Mouse (Mus musculus) midbrain, embryonic 12.5 days (tissue): ENCODE measurements around the gene Cdk18. TPM values are rescaled to one million over a fixed set of nuclear protein-coding genes. Genes with fewer than 3 reads are reported as not detected.
A peak's percentile ranks its signal among the peaks of the same experiment; 100 is the strongest.
"Not testable (repeated sequence)": the region's sequence is repeated elsewhere in the genome, so short reads cannot be mapped to it uniquely, and the experiment has no call there.

Experiments used
- ATAC-seq: fragments of 200-750 bp; cut with Nextera tagmentation; 2 replicates; pipeline ENCODE4 v1.8.0; 2017; ENCODE audit warnings: low read depth, moderate TSS enrichment, moderate library complexity; ENCODE audit not compliant: low FRiP score
- H3K27ac ChIP-seq: fragments of 300-500 bp; sonication (generic); replicated peaks from 2 replicates; pipeline ENCODE4 v1.5.1; 2016; ENCODE audit warnings: mild to moderate bottlenecking
- H3K27me3 ChIP-seq: fragments of 300-500 bp; sonication (generic); 2 replicates; pipeline ENCODE4 v1.6.1; 2016; ENCODE audit warnings: mild to moderate bottlenecking
- H3K36me3 ChIP-seq: fragments of 300-500 bp; sonication (generic); 2 replicates; pipeline ENCODE4 v1.6.1; 2016
- H3K4me1 ChIP-seq: fragments of 300-500 bp; sonication (generic); 2 replicates; pipeline ENCODE4 v1.6.1; 2016
- H3K4me2 ChIP-seq: fragments of 300-500 bp; sonication (generic); replicated peaks from 2 replicates; pipeline ENCODE4 v1.6.1; 2016; ENCODE audit warnings: mild to moderate bottlenecking, moderate library complexity
- H3K4me3 ChIP-seq: fragments of 300-500 bp; sonication (generic); 2 replicates; pipeline ENCODE4 v1.5.1; 2016; ENCODE audit warnings: mild to moderate bottlenecking
- H3K9ac ChIP-seq: fragments of 300-500 bp; sonication (generic); replicated peaks from 2 replicates; pipeline ENCODE4 v1.6.1; 2016; ENCODE audit warnings: mild to moderate bottlenecking, moderate library complexity
- H3K9me3 ChIP-seq: fragments of 300-500 bp; sonication (generic); 2 replicates; pipeline ENCODE4 v1.6.1; 2016; ENCODE audit warnings: mild to moderate bottlenecking
- WGBS: fragments of 180-500 bp; shearing (Covaris S2); methylation state at CpG from one replicate; pipeline ENCODE4 v1.1.7; 2016; 5-methylcytosine and 5-hydroxymethylcytosine counted together
- polyA plus RNA-seq: library from polyadenylated mRNA; unstranded; fragments of >200 nt; fragmentation: Nextera tagmentation; extraction: Ambion mirVana; gene quantifications from 2 replicates; pipeline ENCODE4 v1.2.1, GENCODE M21; 2016

The Cdk18 gene
- 0.56 and 1.6 TPM in 2 replicates for polyA plus RNA-seq

- Histone ChIP-seq H3K4me3 (peak within 1 kb of the TSS; percentile 51), H3K9me3 (no peaks in the 10 kb centered on the region), H3K9ac (peak within 1 kb of the TSS; percentile 54), H3K4me1 (peaks cover 20% of the 10 kb centered on the region), H3K36me3 (no peaks in the 10 kb centered on the region), H3K27ac (no peak within 1 kb of the TSS), H3K27me3 (peaks cover 62% of the 10 kb centered on the region), H3K4me2 (peak within 1 kb of the TSS; percentile 89)
- under 1% methylated on average over 30 of the region's 30 CpGs for WGBS
- no peak; the same call in 1 of the 2 replicates for ATAC-seq
Measured at GRCm38 (mm10) chr1:132139416-132139864, at the start of gene Cdk18. Gene Cdk18 (minus strand): TSS chr1:132139684.

- H3K9me3 ChIP-seq, result no peaks in the 10 kb centered on the region
- H3K4me1 ChIP-seq, result peaks cover 43% of the 10 kb centered on the region
- no peaks in the 10 kb centered on the region for H3K36me3 ChIP-seq
- peak overlapping the region; percentile 81 for H3K4me2 ChIP-seq
- H3K9ac ChIP-seq, result peak overlapping the region; percentile 100; the same call in 1 of the 2 replicates
- 39% methylated on average over 4 of the region's 4 CpGs for WGBS
- H3K4me3 ChIP-seq, result no peak overlapping the region
- H3K27me3 ChIP-seq, result peaks cover 21% of the 10 kb centered on the region
- peak overlapping the region; percentile 100 for H3K27ac ChIP-seq
- no peak for ATAC-seq
Measured at GRCm38 (mm10) chr1:132189231-132189630, 49.7 kb upstream of the Cdk18 start.

- no peak overlapping the region for H3K4me2 ChIP-seq
- no peaks in the 10 kb centered on the region for H3K9me3 ChIP-seq
- WGBS, result 48% methylated on average over 9 of the region's 9 CpGs
- H3K4me1 ChIP-seq, result peaks cover 36% of the 10 kb centered on the region
- 0 out of 2 replicates have a peak overlapping the region, but pooled peaks have one; percentile 100 for H3K27ac ChIP-seq
- peaks cover 21% of the 10 kb centered on the region for H3K27me3 ChIP-seq
- no peak for ATAC-seq
- no peak overlapping the region for H3K4me3 ChIP-seq
- H3K36me3 ChIP-seq, result no peaks in the 10 kb centered on the region
- H3K9ac ChIP-seq, result no peak overlapping the region; the same call in 1 of the 2 replicates
Measured at GRCm38 (mm10) chr1:132188442-132189066, 49.1 kb upstream of the Cdk18 start.

- H3K27ac ChIP-seq, result no peak overlapping the region
- WGBS, result 83% methylated on average over 4 of the region's 4 CpGs
- H3K4me2 ChIP-seq, result no peak overlapping the region
- H3K27me3 ChIP-seq, result peaks cover 21% of the 10 kb centered on the region
- no peak overlapping the region for H3K4me3 ChIP-seq
- H3K36me3 ChIP-seq, result no peaks in the 10 kb centered on the region
- H3K4me1 ChIP-seq, result peaks cover 22% of the 10 kb centered on the region
- no peak for ATAC-seq
- no peak overlapping the region for H3K9ac ChIP-seq
- no peaks in the 10 kb centered on the region for H3K9me3 ChIP-seq
Measured at GRCm38 (mm10) chr1:132186303-132186702, 46.8 kb upstream of the Cdk18 start.

- Histone ChIP-seq H3K9ac (no peak overlapping the region), H3K9me3 (no peaks in the 10 kb centered on the region), H3K4me1 (peaks cover 23% of the 10 kb centered on the region), H3K4me3 (no peak overlapping the region), H3K4me2 (no peak overlapping the region), H3K27me3 (peaks cover 23% of the 10 kb centered on the region), H3K27ac (no peak overlapping the region), H3K36me3 (no peaks in the 10 kb centered on the region)
- WGBS, result 0% methylated on average over 1 of the region's 2 CpGs
- ATAC-seq, result no peak
Measured at GRCm38 (mm10) chr1:132171619-132172018, 32.1 kb upstream of the Cdk18 start.

- no peak overlapping the region for H3K9ac ChIP-seq
- H3K4me3 ChIP-seq, result no peak overlapping the region
- no peaks in the 10 kb centered on the region for H3K36me3 ChIP-seq
- 52% methylated on average over 6 of the region's 6 CpGs for WGBS
- no peak for ATAC-seq
- H3K27ac ChIP-seq, result no peak overlapping the region
- H3K4me1 ChIP-seq, result peaks cover 23% of the 10 kb centered on the region
- H3K4me2 ChIP-seq, result no peak overlapping the region
- H3K27me3 ChIP-seq, result peaks cover 23% of the 10 kb centered on the region
- H3K9me3 ChIP-seq, result no peaks in the 10 kb centered on the region
Measured at GRCm38 (mm10) chr1:132170698-132171097, 31.2 kb upstream of the Cdk18 start.

- 11% methylated on average over 12 of the region's 12 CpGs for WGBS
Measured at GRCm38 (mm10) chr1:132168115-132168767, 28.8 kb upstream of the Cdk18 start.

GRCm38 (mm10) chr1:132165859-132166258, 26.4 kb upstream of the Cdk18 start:
- H3K4me3 ChIP-seq, result no peak overlapping the region
- H3K36me3 ChIP-seq, result no peaks in the 10 kb centered on the region
- H3K4me2 ChIP-seq, result no peak overlapping the region
- no peak overlapping the region for H3K9ac ChIP-seq
- WGBS, result 51% methylated on average over 3 of the region's 3 CpGs
- H3K4me1 ChIP-seq, result peaks cover 27% of the 10 kb centered on the region
- peaks cover 38% of the 10 kb centered on the region for H3K27me3 ChIP-seq
- H3K9me3 ChIP-seq, result no peaks in the 10 kb centered on the region
- ATAC-seq, result no peak
- no peak overlapping the region for H3K27ac ChIP-seq

More at GRCm38 (mm10) chr1:132168115-132168767, 28.8 kb upstream of the Cdk18 start:
- Histone ChIP-seq H3K4me1 (peaks cover 32% of the 10 kb centered on the region), H3K4me3 (peak overlapping the region; percentile 19), H3K4me2 (peak overlapping the region; percentile 48), H3K9ac (no peak overlapping the region; the same call in 1 of the 2 replicates), H3K36me3 (no peaks in the 10 kb centered on the region), H3K27ac (peak overlapping the region; percentile 71), H3K27me3 (peaks cover 29% of the 10 kb centered on the region), H3K9me3 (no peaks in the 10 kb centered on the region)
- ATAC-seq, result peak; percentile 75

GRCm38 (mm10) chr1:132164780-132165518, 25.5 kb upstream of the Cdk18 start:
- no peak overlapping the region for H3K27ac ChIP-seq
- H3K9me3 ChIP-seq, result no peaks in the 10 kb centered on the region
- H3K4me1 ChIP-seq, result peaks cover 34% of the 10 kb centered on the region
- no peak overlapping the region for H3K9ac ChIP-seq
- peaks cover 36% of the 10 kb centered on the region for H3K27me3 ChIP-seq
- no peak for ATAC-seq
- WGBS, result 47% methylated on average over 13 of the region's 13 CpGs
- no peaks in the 10 kb centered on the region for H3K36me3 ChIP-seq
- no peak overlapping the region for H3K4me3 ChIP-seq
- H3K4me2 ChIP-seq, result no peak overlapping the region

- Histone ChIP-seq H3K27me3 (peaks cover 49% of the 10 kb centered on the region), H3K4me1 (peaks cover 43% of the 10 kb centered on the region)
- WGBS, result 52% methylated on average over 9 of the region's 9 CpGs
- H3K4me3 ChIP-seq, H3K36me3 ChIP-seq, H3K9me3 ChIP-seq, H3K9ac ChIP-seq, H3K4me2 ChIP-seq, H3K27ac ChIP-seq, ATAC-seq: not testable (repeated sequence)
Measured at GRCm38 (mm10) chr1:132162618-132163017, 23.1 kb upstream of the Cdk18 start.

- Histone ChIP-seq H3K27ac (no peak overlapping the region), H3K4me2 (no peak overlapping the region), H3K27me3 (peaks cover 49% of the 10 kb centered on the region), H3K36me3 (no peaks in the 10 kb centered on the region), H3K4me3 (no peak overlapping the region), H3K4me1 (peaks cover 45% of the 10 kb centered on the region), H3K9ac (no peak overlapping the region), H3K9me3 (no peaks in the 10 kb centered on the region)
- no peak for ATAC-seq
- WGBS, result 66% methylated on average over 7 of the region's 7 CpGs
Measured at GRCm38 (mm10) chr1:132161211-132161880, 21.9 kb upstream of the Cdk18 start.
